Mouse (Mus musculus) forebrain, embryonic 14.5 days (tissue): Measurements from ENCODE around the gene Sycp3. TPM values are rescaled to one million over a fixed set of nuclear protein-coding genes. Genes with fewer than 3 reads are reported as not detected.
"Not testable (repeated sequence)": the region's sequence is repeated elsewhere in the genome, so short reads cannot be mapped to it uniquely, and the experiment has no call there.

Experiments
- ATAC-seq: fragments of 200-750 bp; cut with Nextera tagmentation; 2 replicates; pipeline ENCODE4 v1.8.0; 2017; ENCODE audit warnings: mild to moderate bottlenecking, moderate library complexity
- DNase-seq: peaks from one replicate; pipeline ENCODE4 v3.0.0-alpha.2; 2015; ENCODE audit warnings: low spot score
- H3K27ac ChIP-seq: fragments of 300-500 bp; sonication (generic); 2 replicates; pipeline ENCODE4 v1.5.1; 2014; ENCODE audit warnings: low read depth, mild to moderate bottlenecking, control low read depth, low read length, moderate library complexity
- H3K27me3 ChIP-seq: fragments of 300-500 bp; sonication (generic); replicated peaks from 2 replicates; pipeline ENCODE4 v1.6.1; 2014; ENCODE audit warnings: low read length, control low read depth, mixed read lengths; ENCODE audit not compliant: control insufficient read depth, insufficient read depth
- H3K36me3 ChIP-seq: fragments of 300-500 bp; sonication (generic); 2 replicates; pipeline ENCODE4 v1.6.1; 2014; ENCODE audit warnings: low read length, control low read depth; ENCODE audit not compliant: control insufficient read depth, insufficient read depth
- H3K4me1 ChIP-seq: fragments of 300-500 bp; sonication (generic); 2 replicates; pipeline ENCODE4 v1.6.1; 2014; ENCODE audit warnings: antibody characterized with exemption, low read length, control low read depth; ENCODE audit not compliant: control insufficient read depth, insufficient read depth
- H3K4me2 ChIP-seq: fragments of 300-500 bp; sonication (generic); 2 replicates; pipeline ENCODE4 v1.6.1; 2014; ENCODE audit warnings: mild to moderate bottlenecking, control low read depth, low read length
- H3K4me3 ChIP-seq: fragments of 300-500 bp; sonication (generic); 2 replicates; pipeline ENCODE4 v1.5.1; 2014; ENCODE audit warnings: low read depth, low read length, control low read depth
- H3K9ac ChIP-seq: fragments of 300-500 bp; sonication (generic); 2 replicates; pipeline ENCODE4 v1.6.1; 2014; ENCODE audit warnings: mild to moderate bottlenecking, low read length, control low read depth, moderate library complexity
- H3K9me3 ChIP-seq: fragments of 300-500 bp; sonication (generic); replicated peaks from 2 replicates; pipeline ENCODE4 v1.6.1; 2016; ENCODE audit warnings: low read length, control low read depth, mixed read lengths; ENCODE audit not compliant: control insufficient read depth
- WGBS: fragments of 180-500 bp; shearing (Covaris S2); extraction: QIAGEN DNeasy Blood & Tissue Kit; methylation state at CpG from one replicate; pipeline ENCODE4 v1.1.7; 2014; 5-methylcytosine and 5-hydroxymethylcytosine counted together
- polyA plus RNA-seq: library from polyadenylated mRNA; unstranded; fragments of >200 nt; fragmentation: Nextera tagmentation; extraction: Ambion mirVana; gene quantifications from 2 replicates; pipeline ENCODE4 v1.2.1, GENCODE M21; 2014

The Sycp3 gene
- polyA plus RNA-seq, 1 experiment from 2014 or later = not detected

DNA sequence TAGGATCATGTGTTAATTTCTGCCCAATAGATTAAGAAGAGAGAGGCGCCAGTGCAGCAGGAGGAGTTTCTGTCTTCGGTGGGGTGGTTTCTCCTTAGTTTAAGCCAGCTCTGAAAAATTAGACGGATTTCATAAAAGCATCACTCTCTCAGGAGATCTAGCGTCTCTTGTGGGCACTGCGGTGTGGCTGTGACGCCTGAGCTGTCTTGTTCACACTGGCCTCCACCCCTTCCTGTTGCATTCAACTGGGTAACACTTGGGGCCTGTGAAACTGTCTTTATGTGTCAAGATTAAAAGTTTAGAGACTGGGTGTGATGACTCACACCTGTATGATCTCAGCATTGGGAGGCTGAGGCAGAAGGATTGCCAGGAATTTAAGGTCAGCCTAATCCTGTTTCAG is 31.4 kb upstream of the Sycp3 start:
- Histone ChIP-seq H3K36me3 (peaks cover 27% of the 10 kb centered on the region), H3K27ac (no peak overlapping the region), H3K4me1 (no peaks in the 10 kb centered on the region), H3K27me3 (no peaks in the 10 kb centered on the region), H3K9me3 (no peaks in the 10 kb centered on the region), H3K4me2 (no peak overlapping the region), H3K4me3 (no peak overlapping the region), H3K9ac (no peak overlapping the region)
- DNase-seq (no peak), ATAC-seq (no peak)
- WGBS = 88% methylated on average over 6 of the region's 6 CpGs

DNA sequence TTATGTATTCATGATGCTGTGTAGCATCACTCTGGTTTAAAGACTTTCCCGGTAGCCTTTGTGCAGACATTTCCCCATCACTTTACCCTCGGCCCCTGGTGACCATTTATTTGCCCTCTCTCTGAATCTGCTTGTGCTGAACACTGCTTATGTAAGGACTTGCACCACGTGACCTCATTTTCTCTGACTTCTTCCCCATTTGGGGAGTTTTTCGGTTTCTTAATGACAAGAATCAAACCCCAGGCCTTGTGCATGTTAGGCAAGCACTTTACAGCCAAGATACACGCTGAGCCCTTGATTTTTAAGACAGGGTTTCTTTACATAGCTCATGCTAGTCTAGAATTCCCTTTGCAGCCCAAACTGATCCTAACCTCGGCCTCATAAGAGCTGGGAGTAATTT is 18.1 kb upstream of the Sycp3 start:
- H3K27ac ChIP-seq = no peak overlapping the region
- ATAC-seq (no peak), DNase-seq (no peak)
- H3K9ac ChIP-seq = no peak overlapping the region
- no peaks in the 10 kb centered on the region for H3K4me1 ChIP-seq
- H3K4me3 ChIP-seq = no peak overlapping the region
- H3K9me3 ChIP-seq = no peaks in the 10 kb centered on the region
- no peak overlapping the region for H3K4me2 ChIP-seq
- H3K36me3 ChIP-seq = peaks cover 30% of the 10 kb centered on the region
- no peaks in the 10 kb centered on the region for H3K27me3 ChIP-seq
- 92% methylated on average over 6 of the region's 6 CpGs for WGBS

DNA sequence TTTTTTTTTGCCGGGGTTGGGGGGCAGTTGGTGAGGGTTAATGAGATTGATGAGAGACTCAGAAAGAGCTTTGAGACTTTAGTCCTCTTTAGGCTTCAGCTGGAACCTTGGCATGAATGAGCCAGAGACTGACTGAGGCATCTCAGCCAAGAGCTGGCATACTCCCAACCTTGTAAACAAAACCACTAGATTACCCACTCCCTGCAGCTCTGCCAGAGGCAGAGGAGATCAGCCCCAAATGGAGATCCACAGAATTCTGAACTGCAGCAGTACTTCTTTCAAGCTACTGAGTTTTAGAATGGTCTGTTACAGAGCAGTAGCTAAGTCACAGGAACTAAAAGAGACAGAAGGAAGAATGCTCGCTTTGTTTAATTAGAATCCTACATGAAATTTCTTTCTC is 8.1 kb upstream of the Sycp3 start:
- no peak overlapping the region for H3K4me3 ChIP-seq
- H3K36me3 ChIP-seq = no peaks in the 10 kb centered on the region
- H3K27me3 ChIP-seq = no peaks in the 10 kb centered on the region
- H3K9ac ChIP-seq = no peak overlapping the region
- 61% methylated on average over 2 of the region's 2 CpGs for WGBS
- no peaks in the 10 kb centered on the region for H3K4me1 ChIP-seq
- H3K27ac ChIP-seq = no peak overlapping the region
- peak; percentile 87 for DNase-seq
- H3K4me2 ChIP-seq = no peak overlapping the region
- H3K9me3 ChIP-seq = no peaks in the 10 kb centered on the region
- peak; percentile 57; the same call in 1 of the 2 replicates for ATAC-seq

DNA sequence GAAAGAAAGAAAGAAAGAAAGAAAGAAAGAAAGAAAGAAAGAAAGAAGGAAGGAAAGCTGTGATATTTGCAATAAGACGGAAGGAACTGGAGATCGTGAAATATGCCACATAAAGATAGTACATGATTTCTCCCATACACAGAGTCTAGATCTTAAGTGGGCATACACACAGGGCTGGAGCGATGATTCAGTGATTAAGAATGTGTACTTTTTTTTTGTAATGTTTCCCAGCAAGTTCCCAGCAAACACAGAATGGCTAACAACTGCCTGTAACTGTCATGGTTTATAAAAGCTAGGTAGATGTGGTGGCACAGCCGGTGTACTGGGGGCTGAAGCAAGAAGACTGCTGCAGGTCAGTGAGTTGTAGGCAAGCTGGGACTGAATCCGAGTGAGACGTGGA is 7.4 kb upstream of the Sycp3 start:
- Histone ChIP-seq H3K27me3 (no peaks in the 10 kb centered on the region), H3K4me2 (no peak overlapping the region), H3K9me3 (no peaks in the 10 kb centered on the region), H3K4me1 (no peaks in the 10 kb centered on the region), H3K4me3 (no peak overlapping the region), H3K27ac (no peak overlapping the region), H3K36me3 (no peaks in the 10 kb centered on the region), H3K9ac (no peak overlapping the region)
- 68% methylated on average over 6 of the region's 6 CpGs for WGBS
- no peak for ATAC-seq
- DNase-seq = no peak

DNA sequence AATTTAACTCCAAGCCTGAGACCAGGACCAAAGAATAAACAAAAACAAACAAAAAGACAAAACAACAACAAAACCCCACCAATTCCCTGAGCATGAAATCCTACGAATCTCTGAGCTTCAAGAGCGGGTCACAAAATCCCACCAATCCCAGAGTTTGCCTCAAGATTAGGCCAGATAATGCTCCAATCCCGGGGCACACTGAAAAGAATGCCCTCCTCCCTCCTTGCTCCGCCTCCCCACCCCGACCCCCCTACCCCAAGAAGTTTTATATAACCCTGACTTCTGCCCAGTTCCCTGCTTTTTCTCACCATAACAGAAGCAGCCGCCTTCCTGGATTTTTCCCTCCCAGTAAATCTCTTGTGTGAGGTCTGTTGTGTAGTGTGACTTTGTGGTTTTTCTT is 1.6 kb upstream of the Sycp3 start:
- H3K4me3 ChIP-seq = no peak overlapping the region
- H3K4me2 ChIP-seq = no peak overlapping the region
- no peaks in the 10 kb centered on the region for H3K9me3 ChIP-seq
- WGBS = 46% methylated on average over 6 of the region's 6 CpGs
- no peak overlapping the region for H3K27ac ChIP-seq
- H3K9ac ChIP-seq = no peak overlapping the region
- H3K27me3 ChIP-seq = no peaks in the 10 kb centered on the region
- DNase-seq = no peak
- no peaks in the 10 kb centered on the region for H3K4me1 ChIP-seq
- ATAC-seq = no peak
- H3K36me3 ChIP-seq = no peaks in the 10 kb centered on the region

DNA sequence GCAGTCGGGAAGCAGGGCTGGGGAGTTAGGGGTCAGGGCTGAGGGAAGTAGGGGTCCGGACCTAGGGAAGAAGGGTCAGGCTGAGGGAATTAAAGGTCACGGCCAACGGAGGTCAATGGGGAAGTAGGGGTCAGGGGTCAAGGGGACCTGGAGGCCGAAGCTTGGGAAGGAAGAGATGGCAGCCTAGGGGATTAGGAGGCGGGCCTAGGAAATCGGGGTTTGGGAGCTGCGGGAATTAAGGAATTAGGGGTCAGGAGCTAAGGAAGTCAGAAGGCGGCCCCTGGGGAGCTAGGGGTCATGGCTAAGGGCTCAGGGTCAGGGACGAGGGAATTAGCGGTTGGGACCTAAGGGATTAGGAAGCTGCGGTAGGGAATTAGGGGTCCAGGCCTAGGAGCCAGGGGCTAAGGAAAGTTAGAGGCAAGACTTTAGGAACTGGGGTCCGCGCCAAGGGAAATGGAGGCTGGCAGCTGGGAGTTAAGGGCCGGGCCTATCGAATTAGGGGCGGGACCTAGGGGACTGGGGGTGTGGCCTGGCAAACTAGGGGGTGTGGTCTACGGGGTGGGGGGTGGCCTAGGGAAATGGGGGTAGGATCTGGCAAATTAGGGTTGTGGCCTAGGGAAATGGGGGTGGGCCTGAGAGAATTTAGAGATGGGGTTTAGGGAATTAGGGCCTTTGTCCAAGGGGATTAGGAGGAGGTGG is 902 bp downstream of the Sycp3 start:
- Histone ChIP-seq H3K9me3 (no peaks in the 10 kb centered on the region), H3K4me2 (no peak overlapping the region), H3K4me3 (no peak overlapping the region), H3K36me3 (no peaks in the 10 kb centered on the region), H3K9ac (no peak overlapping the region), H3K27me3 (no peaks in the 10 kb centered on the region), H3K27ac (no peak overlapping the region), H3K4me1 (no peaks in the 10 kb centered on the region)
- no peak for DNase-seq
- ATAC-seq = no peak
- WGBS = 68% methylated on average over 18 of the region's 18 CpGs

DNA sequence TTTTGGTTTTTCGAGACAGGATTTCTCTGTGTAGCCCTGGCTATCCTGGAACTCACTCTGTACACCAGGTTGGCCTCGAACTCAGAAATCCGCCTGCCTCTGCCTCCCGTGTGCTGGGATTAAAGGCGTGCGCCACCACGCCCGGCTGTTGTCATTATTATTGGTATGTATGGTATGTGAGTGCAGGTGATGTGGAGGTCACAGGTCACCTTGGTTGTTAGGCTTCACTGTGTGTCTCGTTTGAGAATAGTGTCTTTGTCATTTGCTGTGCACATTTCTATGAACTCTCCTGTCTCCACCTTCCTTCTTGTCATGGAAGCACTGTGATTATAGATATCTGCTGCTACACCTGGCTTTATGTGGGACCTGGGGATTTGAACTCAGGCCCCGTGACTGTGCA is 23.5 kb downstream of the Sycp3 start:
- H3K27ac ChIP-seq, H3K27me3 ChIP-seq, H3K36me3 ChIP-seq, DNase-seq, H3K4me2 ChIP-seq, H3K4me1 ChIP-seq, ATAC-seq, H3K9me3 ChIP-seq, H3K4me3 ChIP-seq, H3K9ac ChIP-seq: not testable (repeated sequence)
- 95% methylated on average over 10 of the region's 10 CpGs for WGBS

DNA sequence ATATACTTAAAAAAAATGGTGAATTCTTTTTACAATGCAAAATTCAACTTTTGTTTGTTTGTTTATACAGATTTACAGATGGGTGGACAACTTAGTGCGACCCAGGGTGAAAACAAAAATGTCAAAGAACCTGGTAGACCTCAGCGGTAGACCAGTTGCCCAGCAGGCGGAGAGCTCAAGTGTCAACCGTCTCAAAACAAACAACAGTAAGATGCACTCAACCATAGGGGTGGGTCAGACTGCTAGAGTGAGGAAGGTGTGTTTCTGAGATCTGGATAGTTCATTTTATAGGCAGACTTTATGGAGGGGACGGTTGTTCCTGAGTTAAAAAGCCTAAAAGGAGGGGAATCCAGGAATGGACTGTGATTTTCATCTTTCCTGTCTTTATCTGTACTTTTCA is 29.3 kb downstream of the Sycp3 start:
- no peak overlapping the region for H3K4me3 ChIP-seq
- 94% methylated on average over 5 of the region's 5 CpGs for WGBS
- H3K9me3 ChIP-seq = no peaks in the 10 kb centered on the region
- H3K4me1 ChIP-seq = no peaks in the 10 kb centered on the region
- no peaks in the 10 kb centered on the region for H3K27me3 ChIP-seq
- DNase-seq (no peak), ATAC-seq (no peak)
- no peak overlapping the region for H3K4me2 ChIP-seq
- H3K9ac ChIP-seq = no peak overlapping the region
- no peak overlapping the region for H3K27ac ChIP-seq
- no peaks in the 10 kb centered on the region for H3K36me3 ChIP-seq

DNA sequence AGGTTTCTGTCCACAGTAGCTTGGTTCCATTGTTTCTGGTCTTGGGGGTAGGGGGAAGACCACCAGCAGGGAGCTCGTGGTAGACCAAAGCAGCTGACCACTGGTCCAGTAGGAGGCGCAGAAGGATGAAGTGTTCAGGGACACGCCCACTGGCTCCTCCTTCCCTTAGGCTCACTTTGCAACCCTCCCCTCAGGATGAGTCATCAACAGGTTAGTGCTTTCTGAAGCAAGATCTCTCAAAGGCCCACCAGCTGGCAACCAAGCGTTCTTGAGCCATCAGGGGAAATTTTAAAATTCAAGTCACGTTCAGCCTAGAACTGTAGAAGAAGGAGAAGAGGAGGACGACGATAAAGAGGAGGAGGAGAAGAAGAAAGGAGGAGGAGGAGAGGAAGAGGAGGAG is 32.3 kb downstream of the Sycp3 start:
- Histone ChIP-seq H3K4me1 (no peaks in the 10 kb centered on the region), H3K27ac (no peak overlapping the region), H3K36me3 (no peaks in the 10 kb centered on the region), H3K9ac (no peak overlapping the region), H3K9me3 (no peaks in the 10 kb centered on the region), H3K4me3 (no peak overlapping the region), H3K27me3 (no peaks in the 10 kb centered on the region), H3K4me2 (no peak overlapping the region)
- no peak for ATAC-seq
- 55% methylated on average over 7 of the region's 7 CpGs for WGBS
- no peak for DNase-seq
